Mouse (Mus musculus): Measurements from ENCODE around the gene Qsox2. TPM values are rescaled to one million over a fixed set of nuclear protein-coding genes. Genes with fewer than 3 reads are reported as not detected.
A peak's percentile ranks its signal among the peaks of the same experiment; 100 is the strongest.

Gene Qsox2
- polyA plus RNA-seq (2015; fragmentation: Nextera tagmentation; extraction: Ambion mirVana) = 3.7 and 4.1 TPM in 2 replicates

DNA sequence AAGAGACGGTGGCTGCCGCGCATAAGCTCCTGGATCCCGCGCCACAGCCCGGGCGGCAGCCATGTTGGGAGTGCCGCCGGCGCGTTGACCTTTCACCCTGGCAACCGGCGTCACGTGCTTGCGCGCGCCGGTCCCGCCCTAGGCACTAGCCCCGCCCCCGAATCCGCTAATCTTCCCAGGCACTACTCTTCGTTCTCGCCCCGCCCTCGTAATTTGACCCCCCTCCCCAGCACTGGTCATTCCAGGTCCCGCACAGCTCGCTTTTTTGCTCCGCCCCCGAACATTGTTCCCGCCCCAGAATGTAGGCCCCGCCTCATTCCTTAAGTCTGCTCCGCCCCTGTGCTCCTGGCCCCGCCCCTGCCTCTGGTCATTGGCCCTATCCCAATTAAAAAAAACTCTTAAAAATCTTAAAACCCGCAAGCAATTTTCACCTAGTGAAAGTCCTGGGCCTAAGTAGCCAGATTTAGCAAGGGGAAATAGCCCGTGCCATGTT, at the start of gene Qsox2:
Gene Qsox2 (minus strand): TSS at position 236 of the 493 bp plus-strand sequence.
- no peaks in the 10 kb centered on the region for H3K9me3 ChIP-seq (ENCODE audit: low read length)
- H3K27me3 ChIP-seq (ENCODE audit: insufficient read depth, low read length) = no peaks in the 10 kb centered on the region
- TF ChIP-seq EP300 (IDR thresholded peaks at IDR 0.05; ENCODE audit: low read depth) = peak; percentile 36; the same call in 1 of the 2 replicates
- TF ChIP-seq CTCF (IDR thresholded peaks at IDR 0.05; ENCODE audit: low read depth) = no peak
- WGBS (ENCODE audit: insufficient replicate concordance) = 1% methylated on average over 28 of the region's 36 CpGs
- H3K27ac ChIP-seq (ENCODE audit: low read depth) = peak within 1 kb of the TSS; percentile 78
- peak within 1 kb of the TSS; percentile 93 for H3K9ac ChIP-seq (replicated peaks)
- peak within 1 kb of the TSS; percentile 94 for H3K4me3 ChIP-seq (ENCODE audit: low read depth, low read length)
- H3K4me1 ChIP-seq (ENCODE audit: insufficient read depth) = peaks cover 24% of the 10 kb centered on the region
- H3K36me3 ChIP-seq (replicated peaks; ENCODE audit: insufficient read depth, low read length) = no peaks in the 10 kb centered on the region
- peak; percentile 91 for ATAC-seq
- DNase-seq = peak; percentile 95
- peak within 1 kb of the TSS; percentile 99 for H3K4me2 ChIP-seq (ENCODE audit: low read depth, low read length)

DNA sequence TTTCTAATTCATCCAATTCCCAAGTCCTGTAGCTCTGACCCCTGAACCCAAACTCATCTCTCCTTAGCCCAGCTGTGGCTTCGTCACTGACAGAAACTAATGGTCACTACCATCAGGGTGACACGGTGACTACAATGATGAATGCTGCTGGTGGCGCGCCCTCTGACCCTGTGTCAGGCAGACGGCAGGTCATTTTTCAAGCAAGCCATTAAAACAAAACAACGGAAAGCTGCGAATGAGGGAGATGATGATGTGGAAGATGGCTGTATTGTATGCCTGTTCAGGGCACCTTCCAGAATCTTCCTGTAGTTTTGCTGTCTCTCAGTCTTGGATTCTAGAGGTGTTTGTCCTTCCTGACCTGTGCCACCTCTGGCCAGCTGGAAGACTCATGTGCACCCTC, 49.1 kb upstream of the Qsox2 start:
- H3K9ac ChIP-seq (replicated peaks) = no peak overlapping the region
- no peak for TF ChIP-seq EP300 (IDR thresholded peaks at IDR 0.05; ENCODE audit: low read depth)
- TF ChIP-seq CTCF (IDR thresholded peaks at IDR 0.05; ENCODE audit: low read depth) = no peak
- no peaks in the 10 kb centered on the region for H3K4me1 ChIP-seq (ENCODE audit: insufficient read depth)
- no peak for ATAC-seq
- H3K27me3 ChIP-seq (ENCODE audit: insufficient read depth, low read length) = no peaks in the 10 kb centered on the region
- H3K4me3 ChIP-seq (ENCODE audit: low read depth, low read length) = no peak overlapping the region
- H3K27ac ChIP-seq (ENCODE audit: low read depth) = no peak overlapping the region
- H3K36me3 ChIP-seq (replicated peaks; ENCODE audit: insufficient read depth, low read length) = no peaks in the 10 kb centered on the region
- H3K4me2 ChIP-seq (ENCODE audit: low read depth, low read length) = no peak overlapping the region
- no peaks in the 10 kb centered on the region for H3K9me3 ChIP-seq (ENCODE audit: low read length)
- no peak for DNase-seq
- 78% methylated on average over 7 of the region's 7 CpGs for WGBS (ENCODE audit: insufficient replicate concordance)

DNA sequence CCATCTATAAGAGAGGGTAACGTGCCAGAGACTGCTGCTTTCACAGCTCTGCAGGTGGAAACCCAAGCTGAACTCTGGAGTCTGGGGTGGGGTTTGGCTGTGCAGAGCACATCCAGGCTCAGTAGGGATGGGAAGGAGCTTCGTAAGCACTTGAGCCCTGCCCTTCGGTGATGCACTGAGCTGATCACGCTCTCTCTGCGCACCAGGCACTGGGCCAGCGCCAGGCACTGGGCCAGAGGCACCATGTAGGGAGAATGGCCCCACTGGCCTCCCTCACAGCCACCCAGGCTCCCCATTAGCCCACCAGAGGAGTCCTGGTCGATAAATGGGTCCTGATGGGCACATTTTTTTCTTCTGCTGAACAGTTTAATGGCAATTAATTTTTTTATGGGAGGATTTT, 48.5 kb upstream of the Qsox2 start:
- DNase-seq (no peak), ATAC-seq (no peak)
- H3K9me3 ChIP-seq (ENCODE audit: low read length) = no peaks in the 10 kb centered on the region
- no peaks in the 10 kb centered on the region for H3K4me1 ChIP-seq (ENCODE audit: insufficient read depth)
- no peaks in the 10 kb centered on the region for H3K36me3 ChIP-seq (replicated peaks; ENCODE audit: insufficient read depth, low read length)
- no peak overlapping the region for H3K27ac ChIP-seq (ENCODE audit: low read depth)
- no peak for TF ChIP-seq CTCF (IDR thresholded peaks at IDR 0.05; ENCODE audit: low read depth)
- no peak for TF ChIP-seq EP300 (IDR thresholded peaks at IDR 0.05; ENCODE audit: low read depth)
- no peaks in the 10 kb centered on the region for H3K27me3 ChIP-seq (ENCODE audit: insufficient read depth, low read length)
- no peak overlapping the region for H3K4me3 ChIP-seq (ENCODE audit: low read depth, low read length)
- 71% methylated on average over 7 of the region's 7 CpGs for WGBS (ENCODE audit: insufficient replicate concordance)
- no peak overlapping the region for H3K9ac ChIP-seq (replicated peaks)
- no peak overlapping the region for H3K4me2 ChIP-seq (ENCODE audit: low read depth, low read length)

DNA sequence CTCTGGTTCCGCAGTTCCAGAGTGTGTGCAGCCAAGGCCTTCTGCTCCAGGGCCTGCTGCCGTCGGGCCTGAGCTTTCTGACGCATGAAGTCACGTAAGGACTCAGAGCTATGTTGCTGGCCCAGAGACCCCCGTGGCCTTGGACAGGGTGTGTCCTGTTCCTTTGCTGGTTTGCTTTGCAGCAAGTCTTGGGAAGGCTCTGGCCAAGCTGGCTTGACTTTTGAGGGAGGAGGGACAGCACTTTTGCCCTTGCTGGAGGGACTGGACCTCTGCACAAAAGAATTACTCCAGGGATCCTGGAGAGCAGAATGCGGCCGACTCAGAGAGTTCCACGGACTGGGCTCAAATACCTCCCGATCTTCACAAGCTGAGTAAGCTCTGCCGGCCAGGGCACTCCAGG, 43.3 kb upstream of the Qsox2 start:
- Histone ChIP-seq H3K4me3 (ENCODE audit: low read depth, low read length) (no peak overlapping the region), H3K27me3 (ENCODE audit: insufficient read depth, low read length) (no peaks in the 10 kb centered on the region), H3K27ac (ENCODE audit: low read depth) (no peak overlapping the region), H3K9me3 (ENCODE audit: low read length) (no peaks in the 10 kb centered on the region), H3K4me2 (ENCODE audit: low read depth, low read length) (no peak overlapping the region), H3K4me1 (ENCODE audit: insufficient read depth) (no peaks in the 10 kb centered on the region), H3K9ac (replicated peaks) (no peak overlapping the region), H3K36me3 (replicated peaks; ENCODE audit: insufficient read depth, low read length) (no peaks in the 10 kb centered on the region)
- no peak for DNase-seq
- no peak for TF ChIP-seq CTCF (IDR thresholded peaks at IDR 0.05; ENCODE audit: low read depth)
- TF ChIP-seq EP300 (IDR thresholded peaks at IDR 0.05; ENCODE audit: low read depth) = no peak
- no peak for ATAC-seq
- WGBS (ENCODE audit: insufficient replicate concordance) = 74% methylated on average over 11 of the region's 11 CpGs

DNA sequence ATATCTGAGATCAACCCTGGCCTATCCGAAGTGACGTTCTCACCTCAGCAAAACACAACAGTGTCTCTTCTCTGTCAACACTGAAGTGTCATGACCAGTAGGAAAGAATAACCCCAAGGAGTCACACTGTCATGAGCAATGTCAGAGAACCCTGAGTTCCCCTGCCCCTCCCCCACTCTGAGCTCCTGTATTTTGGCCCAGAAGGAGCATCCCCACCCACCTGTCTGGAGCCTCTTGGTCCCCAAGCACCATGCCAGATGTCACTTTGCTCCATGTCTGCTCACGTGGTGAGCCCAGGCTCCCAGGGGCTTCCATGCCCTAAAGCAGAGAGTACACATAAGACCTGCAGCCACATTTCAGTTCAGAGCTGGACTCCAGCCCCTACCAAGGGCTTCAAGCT, 42.4 kb upstream of the Qsox2 start:
- Histone ChIP-seq H3K36me3 (replicated peaks; ENCODE audit: insufficient read depth, low read length) (no peaks in the 10 kb centered on the region), H3K27ac (ENCODE audit: low read depth) (no peak overlapping the region), H3K4me3 (ENCODE audit: low read depth, low read length) (no peak overlapping the region), H3K9me3 (ENCODE audit: low read length) (no peaks in the 10 kb centered on the region), H3K27me3 (ENCODE audit: insufficient read depth, low read length) (no peaks in the 10 kb centered on the region), H3K9ac (replicated peaks) (no peak overlapping the region), H3K4me1 (ENCODE audit: insufficient read depth) (no peaks in the 10 kb centered on the region), H3K4me2 (ENCODE audit: low read depth, low read length) (no peak overlapping the region)
- TF ChIP-seq EP300 (IDR thresholded peaks at IDR 0.05; ENCODE audit: low read depth) (no peak), CTCF (IDR thresholded peaks at IDR 0.05; ENCODE audit: low read depth) (no peak)
- ATAC-seq = no peak
- no peak for DNase-seq
- WGBS (ENCODE audit: insufficient replicate concordance) = 67% methylated on average over 3 of the region's 3 CpGs

DNA sequence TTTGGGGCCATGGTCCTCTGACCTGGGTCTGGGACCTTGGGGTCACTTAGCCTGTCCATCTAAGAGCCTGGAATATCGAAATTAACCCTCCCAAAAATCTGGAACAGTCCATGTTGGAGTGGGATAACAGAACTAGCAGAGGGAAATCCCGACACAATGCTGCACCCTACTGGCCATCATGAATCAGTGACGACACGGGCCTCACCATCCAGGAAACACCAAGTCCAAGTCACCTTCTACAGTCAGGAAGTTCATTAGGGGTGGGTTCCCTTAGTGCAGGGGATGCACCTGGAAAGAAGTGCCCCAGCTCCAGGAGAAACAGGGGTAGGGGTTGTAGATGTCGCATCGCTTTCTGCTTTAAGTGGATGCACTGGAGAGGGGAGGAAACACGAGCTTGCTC, 36.3 kb upstream of the Qsox2 start:
- Histone ChIP-seq H3K4me1 (ENCODE audit: insufficient read depth) (no peaks in the 10 kb centered on the region), H3K9me3 (ENCODE audit: low read length) (no peaks in the 10 kb centered on the region), H3K36me3 (replicated peaks; ENCODE audit: insufficient read depth, low read length) (no peaks in the 10 kb centered on the region), H3K4me2 (ENCODE audit: low read depth, low read length) (no peak overlapping the region), H3K9ac (replicated peaks) (no peak overlapping the region), H3K27me3 (ENCODE audit: insufficient read depth, low read length) (no peaks in the 10 kb centered on the region), H3K4me3 (ENCODE audit: low read depth, low read length) (no peak overlapping the region), H3K27ac (ENCODE audit: low read depth) (no peak overlapping the region)
- ATAC-seq = no peak
- 23% methylated on average over 7 of the region's 7 CpGs for WGBS (ENCODE audit: insufficient replicate concordance)
- TF ChIP-seq CTCF (IDR thresholded peaks at IDR 0.05; ENCODE audit: low read depth) = peak; percentile 77
- no peak for TF ChIP-seq EP300 (IDR thresholded peaks at IDR 0.05; ENCODE audit: low read depth)
- peak; percentile 53 for DNase-seq

DNA sequence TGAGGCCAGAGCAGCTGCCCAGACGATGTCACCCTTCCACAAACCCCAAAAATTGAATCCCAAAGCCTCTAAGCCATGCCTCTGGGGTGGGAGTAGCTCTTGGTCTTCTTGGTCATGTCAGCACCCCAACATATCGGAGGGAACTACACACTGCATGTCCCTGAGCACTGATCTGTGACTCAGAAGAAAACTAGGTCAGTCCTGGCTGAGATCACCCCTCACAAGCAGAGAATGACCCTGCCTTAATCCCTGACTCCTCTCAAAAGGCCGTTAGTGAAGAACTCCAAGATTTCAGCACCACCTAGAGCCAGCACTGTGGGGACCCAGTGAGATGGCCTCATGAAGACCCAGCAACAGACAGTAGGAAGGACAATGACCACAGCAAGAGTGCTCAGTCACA, 30.9 kb upstream of the Qsox2 start:
- ATAC-seq = no peak
- no peak overlapping the region for H3K4me2 ChIP-seq (ENCODE audit: low read depth, low read length)
- TF ChIP-seq EP300 (IDR thresholded peaks at IDR 0.05; ENCODE audit: low read depth) (no peak), CTCF (IDR thresholded peaks at IDR 0.05; ENCODE audit: low read depth) (no peak)
- no peaks in the 10 kb centered on the region for H3K36me3 ChIP-seq (replicated peaks; ENCODE audit: insufficient read depth, low read length)
- DNase-seq = no peak
- H3K9ac ChIP-seq (replicated peaks) = no peak overlapping the region
- no peak overlapping the region for H3K4me3 ChIP-seq (ENCODE audit: low read depth, low read length)
- H3K9me3 ChIP-seq (ENCODE audit: low read length) = no peaks in the 10 kb centered on the region
- no peak overlapping the region for H3K27ac ChIP-seq (ENCODE audit: low read depth)
- H3K27me3 ChIP-seq (ENCODE audit: insufficient read depth, low read length) = 0 out of 2 replicates have a peak, but pooled peaks cover 3% of the 10 kb centered on the region
- 59% methylated on average over 3 of the region's 3 CpGs for WGBS (ENCODE audit: insufficient replicate concordance)
- H3K4me1 ChIP-seq (ENCODE audit: insufficient read depth) = no peaks in the 10 kb centered on the region

Measured in liver, postnatal 0 days (tissue).